Mouse (Mus musculus): ENCODE measurements around the gene Grid1.

The Grid1 gene

DNA sequence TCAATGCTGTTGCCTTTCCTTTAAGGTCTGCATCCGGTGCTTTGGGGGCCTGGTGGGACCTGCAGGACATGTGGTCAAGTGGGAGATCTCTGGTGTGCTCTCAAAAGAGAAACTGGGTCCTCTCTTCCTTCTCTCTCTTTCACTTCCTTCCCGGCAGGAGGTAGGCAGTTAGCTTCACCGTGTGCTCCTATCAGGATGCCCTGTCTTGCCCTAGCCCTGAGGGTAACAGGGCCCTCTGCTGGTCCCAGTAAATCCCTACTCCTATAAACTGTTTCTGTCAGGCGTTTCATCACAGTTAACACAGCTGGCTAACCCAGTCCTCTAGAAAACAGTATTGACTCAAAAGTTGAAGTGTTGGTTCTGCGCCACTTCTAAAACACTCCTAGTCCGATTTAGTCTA, 9.9 kb downstream of the Grid1 start:
- no peak for DNase-seq (ENCODE audit: low read depth in 1 of 2, low spot score in 2 of 2)

- no peak for DNase-seq (ENCODE audit: low read depth in 1 of 2, low spot score in 2 of 2)
Measured at GRCm38 (mm10) chr14:34837145-34837544, 17.2 kb downstream of the Grid1 start.

DNA sequence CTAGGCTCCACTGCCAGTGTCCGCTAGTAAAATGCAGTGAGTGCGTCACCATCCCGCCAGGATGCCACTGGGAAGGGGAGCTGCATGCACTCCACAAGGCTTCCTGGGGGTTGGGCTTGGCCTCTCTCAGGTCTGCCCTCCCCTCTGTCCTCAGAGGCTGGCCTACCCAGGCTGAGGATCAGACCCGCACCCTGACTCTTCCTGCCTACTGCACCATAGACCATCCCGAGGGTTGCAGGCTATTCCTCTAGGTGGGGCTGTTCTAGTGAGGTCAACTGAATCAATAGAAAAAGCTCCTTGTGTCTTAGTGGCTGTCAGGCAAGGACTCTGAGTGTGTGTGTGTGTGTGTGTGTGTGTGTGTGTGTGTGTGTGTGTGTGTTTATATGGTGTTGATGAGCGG, 19.1 kb downstream of the Grid1 start:
- DNase-seq (ENCODE audit: low read depth in 1 of 2, low spot score in 2 of 2), result no peak

- no peak for DNase-seq (ENCODE audit: low read depth in 1 of 2, low spot score in 2 of 2)
Measured at GRCm38 (mm10) chr14:34839898-34840297, 20.0 kb downstream of the Grid1 start.

- DNase-seq (ENCODE audit: low read depth in 1 of 2, low spot score in 2 of 2), result no peak
Measured at GRCm38 (mm10) chr14:34843579-34843978, 23.7 kb downstream of the Grid1 start.

DNA sequence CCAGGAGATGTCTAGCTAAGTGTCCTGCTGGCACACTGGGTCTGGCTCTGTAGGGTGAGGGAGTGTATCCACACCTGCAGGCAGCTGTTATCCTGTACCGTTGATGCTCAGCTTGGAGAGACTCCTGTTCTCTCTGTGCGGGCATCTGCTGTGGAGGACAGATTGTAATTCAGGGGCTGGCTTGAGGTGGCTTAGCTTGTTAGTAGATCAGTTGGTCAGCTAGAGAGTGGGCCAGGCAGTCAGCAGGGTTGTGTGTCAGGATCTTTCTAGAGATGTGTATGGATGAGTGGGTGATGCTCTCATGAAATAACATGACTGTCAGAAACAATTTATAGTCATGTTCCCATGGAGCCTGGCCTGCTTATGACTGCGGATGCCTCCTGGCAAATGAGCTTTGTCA, 24.3 kb downstream of the Grid1 start:
- DNase-seq (ENCODE audit: low read depth in 1 of 2, low spot score in 2 of 2), result no peak

- no peak for DNase-seq (ENCODE audit: low read depth in 1 of 2, low spot score in 2 of 2)
Measured at GRCm38 (mm10) chr14:34846799-34847198, 26.9 kb downstream of the Grid1 start.

- no peak for DNase-seq (ENCODE audit: low read depth in 1 of 2, low spot score in 2 of 2)
Measured at GRCm38 (mm10) chr14:34847625-34848024, 27.7 kb downstream of the Grid1 start.

DNA sequence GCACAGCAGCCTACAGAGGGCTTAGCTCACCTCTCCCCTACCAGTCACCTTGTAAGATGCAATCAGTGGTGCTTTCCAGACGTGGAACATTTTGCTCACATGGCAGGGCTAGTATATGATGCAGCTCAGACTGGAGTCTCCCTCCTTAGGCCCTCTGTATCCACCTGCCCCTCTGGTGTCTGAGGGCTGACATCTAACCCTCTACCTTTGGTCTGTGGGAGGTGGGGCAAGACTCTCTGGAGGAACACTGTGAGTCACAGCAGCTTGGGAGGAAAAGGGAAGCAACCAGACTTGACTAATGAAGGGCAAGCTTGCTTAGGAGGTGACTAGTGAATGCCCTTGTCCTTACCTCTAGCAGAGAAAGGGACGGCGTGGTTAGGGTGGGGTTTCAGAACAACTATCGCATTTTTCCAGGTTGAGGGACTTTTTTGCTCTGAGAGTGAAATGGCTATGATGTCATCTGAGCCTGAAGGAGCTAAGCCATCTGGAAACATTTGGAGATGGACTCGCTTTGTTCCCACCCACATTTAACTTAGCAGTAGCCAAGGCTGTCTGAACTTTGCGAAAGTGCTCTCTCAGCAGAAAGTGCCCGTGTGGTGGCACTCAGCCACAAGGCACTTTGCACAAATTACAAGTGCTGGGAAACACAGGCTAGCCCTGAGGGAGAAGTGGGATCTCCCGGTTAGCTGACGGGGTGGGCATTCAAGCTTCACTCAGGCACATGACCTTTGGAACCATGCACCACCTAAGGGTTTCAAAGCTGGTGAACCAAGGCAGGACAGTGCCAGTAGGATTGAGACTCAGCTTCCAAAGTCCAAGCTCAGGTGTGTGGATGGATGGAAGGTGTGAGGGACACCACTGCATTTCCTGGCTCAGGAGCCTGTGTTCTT, 41.2 kb downstream of the Grid1 start:
- DNase-seq (ENCODE audit: low read depth in 1 of 2, low spot score in 2 of 2), result no peak

DNA sequence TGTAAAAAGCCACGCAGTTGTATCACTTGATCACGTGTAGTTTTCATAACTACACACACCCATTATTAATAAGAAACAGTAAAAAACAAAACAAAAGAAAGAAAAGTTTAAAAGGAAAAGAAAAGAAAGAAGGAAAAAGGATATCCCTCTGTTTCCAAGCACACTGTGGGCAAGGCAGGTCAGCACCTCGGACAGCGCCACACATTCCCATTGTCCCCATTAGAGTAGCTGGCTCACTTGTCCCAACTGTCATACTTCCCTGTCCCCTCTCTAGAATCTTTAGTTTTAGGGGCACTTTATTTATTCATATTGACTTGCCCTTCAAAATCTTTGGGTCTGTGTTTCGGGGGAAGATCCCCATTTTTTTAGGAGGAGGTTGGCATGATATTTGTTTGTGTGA, 47.4 kb downstream of the Grid1 start:
- DNase-seq (ENCODE audit: low read depth in 1 of 2, low spot score in 2 of 2), result no peak

- no peak for DNase-seq (ENCODE audit: low read depth in 1 of 2, low spot score in 2 of 2)
Measured at GRCm38 (mm10) chr14:34868513-34869260, 48.8 kb downstream of the Grid1 start.

DNA sequence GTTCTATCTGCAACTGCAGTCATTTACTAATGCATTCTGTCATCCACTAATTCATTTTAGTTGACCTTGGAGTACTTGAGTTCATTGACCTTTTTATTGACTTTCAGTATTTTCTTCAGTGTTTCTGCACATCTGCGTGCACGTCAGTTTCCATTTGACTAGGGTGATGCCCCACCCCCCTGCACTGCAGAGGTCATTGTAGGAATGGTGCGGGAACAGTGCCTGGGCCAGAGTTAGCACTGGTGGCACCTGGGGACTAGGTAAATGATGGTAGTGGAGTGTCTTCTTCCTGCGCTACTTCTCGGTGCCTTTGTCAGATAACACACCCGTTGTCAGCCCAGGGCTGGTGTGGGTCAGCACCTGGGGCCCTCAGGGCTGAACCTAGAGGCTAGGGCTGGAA, 60.1 kb downstream of the Grid1 start:
- no peak for DNase-seq (ENCODE audit: low read depth in 1 of 2, low spot score in 2 of 2)

DNA sequence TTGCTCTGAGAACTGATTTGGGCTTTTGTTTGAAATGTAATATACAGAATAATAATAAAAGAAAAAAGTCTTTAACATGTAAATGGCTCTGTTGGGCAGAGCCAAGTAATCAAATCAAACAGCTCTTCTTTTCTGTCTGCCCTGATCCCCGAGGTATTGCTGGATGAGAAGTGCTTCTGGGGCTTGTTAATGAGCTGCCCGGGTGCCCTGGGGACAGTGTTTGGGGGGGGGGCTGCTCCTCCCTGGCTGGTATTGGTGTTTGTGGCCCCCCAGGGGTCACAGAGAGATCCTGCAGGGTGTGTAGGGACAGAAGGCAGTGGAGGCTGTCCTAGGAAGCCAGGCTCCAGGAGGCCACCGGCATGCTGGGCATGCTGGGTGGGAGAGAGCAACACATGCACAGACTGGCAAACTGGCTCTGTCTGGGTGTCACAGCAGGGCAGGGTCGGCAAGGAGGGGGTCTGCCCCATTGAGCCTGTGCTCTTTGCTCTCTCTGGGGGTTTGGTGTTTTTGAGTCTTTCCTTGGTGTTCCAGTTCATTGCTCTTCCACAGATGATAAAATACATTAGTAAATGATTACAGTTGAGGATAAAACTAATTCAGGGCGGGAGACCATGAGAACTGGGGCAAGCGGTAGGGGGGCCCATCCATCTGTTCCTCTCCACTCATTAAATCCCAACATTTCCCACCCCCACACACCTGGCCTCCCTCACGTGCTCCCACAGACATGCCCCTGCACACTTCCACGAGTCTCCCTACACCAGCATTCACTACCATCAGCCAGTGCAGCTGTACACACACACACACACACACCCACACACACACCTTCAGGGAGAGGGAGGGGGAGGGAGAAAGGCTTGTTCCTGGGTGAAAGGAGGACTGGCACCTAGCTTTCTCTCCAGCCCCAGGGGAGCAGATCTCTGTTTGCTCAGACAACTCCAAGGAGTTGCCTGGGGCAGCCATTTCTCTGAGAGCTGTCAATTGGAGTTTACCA, 60.8 kb downstream of the Grid1 start:
- no peak for DNase-seq (ENCODE audit: low read depth in 1 of 2, low spot score in 2 of 2)

GRCm38 (mm10) chr14:34884194-34884593, 64.3 kb downstream of the Grid1 start:
- DNase-seq (ENCODE audit: low read depth in 1 of 2, low spot score in 2 of 2), result no peak

GRCm38 (mm10) chr14:34884611-34885010, 64.7 kb downstream of the Grid1 start:
- no peak for DNase-seq (ENCODE audit: low read depth in 1 of 2, low spot score in 2 of 2)

DNA sequence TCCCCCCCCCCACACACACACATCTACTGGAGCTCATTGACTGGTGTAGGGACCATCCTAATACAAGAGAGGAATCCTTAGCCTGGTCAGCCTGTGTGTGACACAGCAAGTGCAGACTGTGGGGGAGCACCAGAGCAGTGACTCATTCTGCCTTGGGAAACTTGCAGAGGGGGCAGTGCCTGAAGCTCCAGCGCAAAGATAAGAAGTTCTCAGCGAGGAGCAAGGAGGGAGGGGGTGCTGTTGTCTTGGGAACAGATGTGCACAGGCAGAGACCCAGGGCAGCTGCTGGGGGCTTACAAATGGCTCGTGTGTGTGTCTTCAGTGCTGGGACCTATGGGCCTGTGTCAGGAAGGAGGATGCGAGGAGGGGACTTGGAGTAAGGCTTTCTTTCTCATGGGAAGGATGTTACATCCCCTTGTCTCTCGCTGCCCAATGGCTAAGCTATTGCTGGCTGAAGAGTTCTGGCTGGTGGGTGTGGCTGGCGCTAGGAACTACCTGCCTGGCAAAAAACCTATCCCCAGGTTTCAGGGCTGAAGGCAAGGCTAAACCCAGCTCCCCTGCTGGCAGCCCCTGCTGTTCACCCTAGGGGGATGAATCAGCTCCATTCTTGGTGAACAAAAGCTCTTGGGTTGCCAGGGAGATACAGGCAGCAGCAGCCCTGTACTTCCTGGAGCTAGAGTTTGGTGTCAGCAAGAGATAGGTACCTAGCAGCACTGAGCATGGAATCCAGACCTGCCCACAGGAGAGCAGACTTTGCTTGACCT, 72.0 kb downstream of the Grid1 start:
- DNase-seq (ENCODE audit: low read depth in 1 of 2, low spot score in 2 of 2), result no peak

DNA sequence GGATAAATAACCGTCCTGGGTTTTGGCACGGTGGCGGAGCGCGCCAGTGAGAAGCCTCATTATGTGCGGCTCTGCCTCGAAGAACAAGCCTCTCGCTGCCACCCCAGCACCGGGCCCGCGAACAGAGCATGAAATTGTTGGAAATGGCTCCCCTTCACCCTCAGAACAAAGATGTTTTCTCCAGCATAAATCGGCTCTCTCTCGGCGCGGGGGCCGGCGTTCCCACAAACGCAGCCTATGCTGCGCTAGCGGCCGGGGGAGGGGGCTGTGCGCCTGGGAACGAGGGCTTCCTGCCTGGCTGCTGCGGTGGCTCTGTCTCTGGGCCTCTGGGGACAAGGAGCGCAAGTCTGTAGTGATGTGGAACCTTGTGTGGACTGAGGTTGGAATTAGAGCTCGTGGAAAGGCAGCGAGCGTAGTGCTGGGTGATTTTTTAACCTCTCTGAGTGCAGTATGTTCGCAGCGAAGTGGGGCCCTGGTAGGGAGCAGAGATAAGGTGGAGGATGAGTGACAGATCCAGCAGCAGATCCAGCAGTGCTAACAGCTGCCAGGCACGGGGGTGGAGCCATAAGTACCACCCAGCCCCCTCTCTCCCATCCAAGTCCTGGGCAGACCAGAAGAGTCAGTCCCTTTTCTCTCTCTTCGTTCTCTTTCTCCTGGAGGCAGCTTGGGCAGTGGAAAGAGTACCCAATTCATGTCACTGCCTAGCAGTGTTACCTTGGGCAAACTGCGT, 76.5 kb downstream of the Grid1 start:
- no peak for DNase-seq (ENCODE audit: low read depth in 1 of 2, low spot score in 2 of 2)

DNA sequence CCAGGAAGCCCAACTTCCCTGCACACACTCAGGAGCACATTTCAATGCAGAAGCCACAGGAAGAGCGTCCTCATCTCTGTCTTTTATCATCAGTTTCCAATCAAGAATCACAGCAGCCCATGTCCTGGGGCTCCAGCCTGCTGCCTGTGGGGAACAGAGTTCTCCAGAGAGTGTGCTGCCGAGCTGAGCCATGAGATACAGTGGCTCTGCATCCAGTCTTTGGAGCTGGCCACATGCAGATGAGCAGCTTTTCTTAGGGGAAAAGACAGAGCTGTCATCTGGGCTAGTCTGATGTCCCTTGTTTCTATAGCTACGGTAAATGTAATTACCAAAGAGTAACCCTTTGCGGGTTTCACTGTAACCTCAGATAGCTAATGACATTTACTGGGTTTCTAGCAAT, 83.9 kb downstream of the Grid1 start:
- DNase-seq (ENCODE audit: low read depth in 1 of 2, low spot score in 2 of 2), result no peak

- DNase-seq (ENCODE audit: low read depth in 1 of 2, low spot score in 2 of 2), result no peak
Measured at GRCm38 (mm10) chr14:34905697-34906096, 85.8 kb downstream of the Grid1 start.

DNA sequence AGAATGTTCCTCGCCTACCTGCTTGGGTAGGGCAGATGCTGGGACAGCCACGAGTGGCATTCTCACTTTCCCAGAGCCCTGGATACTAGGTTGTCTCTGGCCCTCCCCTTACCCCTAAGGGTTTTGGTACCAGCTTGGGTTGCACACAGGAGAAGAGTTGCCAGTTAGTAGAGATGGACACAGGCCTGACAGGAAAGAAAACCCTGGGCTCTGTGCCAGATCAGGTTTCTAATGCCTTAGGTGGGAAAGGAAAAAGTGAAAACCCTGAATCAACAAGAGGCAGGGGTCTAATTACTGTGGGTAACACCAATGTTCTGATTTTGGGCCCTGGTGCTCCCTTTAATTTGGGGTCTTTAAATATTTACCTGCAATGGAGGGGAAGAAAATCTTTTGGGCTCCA, 88.5 kb downstream of the Grid1 start:
- DNase-seq (ENCODE audit: low read depth in 1 of 2, low spot score in 2 of 2), result no peak
